Mouse (Mus musculus): ENCODE data around the gene Luc7l3. TPM values are rescaled to one million over a fixed set of nuclear protein-coding genes. Genes with fewer than 3 reads are reported as not detected.

Gene Luc7l3
- total and polyA plus RNA-seq, 2 experiments, result 4.6 to 20.1 TPM

- Histone ChIP-seq H3K27ac (replicated peaks; ENCODE audit: insufficient read depth, low read depth, low read length) (peak overlapping the region; percentile 96), H3K4me1 (ENCODE audit: control insufficient read depth, insufficient read depth, low read length) (peaks cover 20% of the 10 kb centered on the region), H3K4me3 (ENCODE audit: insufficient read depth, low read depth, low read length) (no peak overlapping the region), H3K27me3 (ENCODE audit: control insufficient read depth, insufficient read depth, low read length) (no peaks in the 10 kb centered on the region), H3K36me3 (ENCODE audit: control insufficient read depth, insufficient read depth, low read length) (peaks cover 34% of the 10 kb centered on the region; the same call in 1 of the 2 replicates), H3K79me2 (ENCODE audit: control insufficient read depth, insufficient read depth, low read length) (no peaks in the 10 kb centered on the region), H3K9ac (ENCODE audit: low read depth, low read length) (peak overlapping the region; percentile 29)
- TF ChIP-seq CTCF (IDR thresholded peaks at IDR 0.05; ENCODE audit: low read depth, low read length) (no peak), POLR2A (IDR thresholded peaks at IDR 0.05; ENCODE audit: extremely low read depth, insufficient read depth, low read length) (no peak)
- WGBS, result 54% methylated on average over 14 of the region's 14 CpGs
- peak; percentile 85 for DNase-seq (ENCODE audit: extremely low read depth, low read depth, low spot score)
Measured at GRCm38 (mm10) chr11:94361166-94361870, 39.5 kb upstream of the Luc7l3 start.

- Histone ChIP-seq H3K27me3 (ENCODE audit: control insufficient read depth, insufficient read depth, low read length) (no peaks in the 10 kb centered on the region), H3K4me3 (ENCODE audit: insufficient read depth, low read depth, low read length) (no peak overlapping the region), H3K36me3 (ENCODE audit: control insufficient read depth, insufficient read depth, low read length) (peaks cover 39% of the 10 kb centered on the region; the same call in 1 of the 2 replicates), H3K27ac (replicated peaks; ENCODE audit: insufficient read depth, low read depth, low read length) (no peak overlapping the region), H3K9ac (ENCODE audit: low read depth, low read length) (no peak overlapping the region), H3K4me1 (ENCODE audit: control insufficient read depth, insufficient read depth, low read length) (peaks cover 13% of the 10 kb centered on the region), H3K79me2 (ENCODE audit: control insufficient read depth, insufficient read depth, low read length) (no peaks in the 10 kb centered on the region)
- DNase-seq (ENCODE audit: extremely low read depth, low read depth, low spot score), result peak; percentile 58
- 89% methylated on average over 12 of the region's 12 CpGs for WGBS
- no peak for TF ChIP-seq CTCF (IDR thresholded peaks at IDR 0.05; ENCODE audit: low read depth, low read length)
- TF ChIP-seq POLR2A (IDR thresholded peaks at IDR 0.05; ENCODE audit: extremely low read depth, insufficient read depth, low read length), result no peak
Measured at GRCm38 (mm10) chr11:94359168-94359567, 37.4 kb upstream of the Luc7l3 start.

DNA sequence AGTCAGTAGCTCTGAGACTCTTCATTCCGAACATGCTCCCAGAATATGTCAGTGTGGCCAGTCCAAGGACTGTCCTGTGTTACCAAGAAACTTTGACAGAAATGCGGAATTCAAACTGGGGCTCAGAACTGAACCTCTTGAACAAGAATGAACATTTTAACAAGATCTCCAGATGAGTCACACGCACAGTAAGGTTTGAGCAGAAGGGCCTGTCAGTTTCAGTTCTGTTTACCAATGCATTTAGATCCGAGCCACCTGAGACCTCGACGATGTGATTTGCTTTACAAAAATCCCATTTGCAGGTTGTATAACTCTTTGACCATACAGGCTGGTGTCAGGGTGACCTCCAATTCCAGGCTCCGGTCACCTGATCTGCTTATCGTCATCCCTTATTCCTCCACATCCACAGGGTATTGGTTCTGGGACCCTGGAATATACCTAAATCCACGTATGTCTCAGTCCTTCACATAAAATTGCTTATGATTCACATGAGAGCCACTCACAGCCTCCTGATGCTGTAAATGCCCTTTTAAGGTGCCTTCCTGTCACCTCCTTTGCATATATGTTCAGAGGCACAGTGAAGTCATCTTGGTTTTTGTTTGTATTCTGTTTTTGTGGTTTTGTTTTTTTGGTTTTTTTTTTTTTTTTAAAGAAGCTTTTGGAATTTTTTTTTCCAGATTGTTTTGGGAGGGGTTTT lies 33.9 kb upstream of the Luc7l3 start:
- WGBS, result 91% methylated on average over 9 of the region's 9 CpGs
- TF ChIP-seq POLR2A (IDR thresholded peaks at IDR 0.05; ENCODE audit: extremely low read depth, insufficient read depth, low read length), result no peak
- no peak for TF ChIP-seq CTCF (IDR thresholded peaks at IDR 0.05; ENCODE audit: low read depth, low read length)
- no peaks in the 10 kb centered on the region for H3K27me3 ChIP-seq (ENCODE audit: control insufficient read depth, insufficient read depth, low read length)

DNA sequence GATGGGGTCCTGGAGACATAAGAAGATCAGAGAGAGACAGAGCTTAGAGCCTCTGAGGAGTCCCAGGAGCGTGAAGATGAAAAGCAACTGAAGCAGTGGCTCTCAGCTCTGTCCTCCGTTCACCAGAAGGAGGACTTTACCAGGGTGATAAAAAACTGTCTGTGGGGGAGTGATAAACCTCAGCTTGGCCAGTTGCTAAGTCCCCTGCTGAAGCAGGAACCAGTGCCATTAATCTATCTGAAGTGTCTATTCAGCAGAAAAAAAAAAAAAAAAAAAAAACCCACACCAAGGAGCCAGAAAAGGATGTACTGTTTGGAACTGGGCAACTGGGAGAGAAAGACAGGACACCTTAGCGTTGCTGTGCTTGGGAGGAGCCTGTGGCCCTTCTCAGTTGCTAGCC lies 29.3 kb upstream of the Luc7l3 start:
- DNase-seq (ENCODE audit: extremely low read depth, low read depth, low spot score), result no peak
- H3K79me2 ChIP-seq (ENCODE audit: control insufficient read depth, insufficient read depth, low read length), result no peaks in the 10 kb centered on the region
- H3K4me1 ChIP-seq (ENCODE audit: control insufficient read depth, insufficient read depth, low read length), result peaks cover 16% of the 10 kb centered on the region
- TF ChIP-seq CTCF (IDR thresholded peaks at IDR 0.05; ENCODE audit: low read depth, low read length) (no peak), POLR2A (IDR thresholded peaks at IDR 0.05; ENCODE audit: extremely low read depth, insufficient read depth, low read length) (no peak)
- WGBS, result 68% methylated on average over 3 of the region's 3 CpGs
- H3K4me3 ChIP-seq (ENCODE audit: insufficient read depth, low read depth, low read length), result no peak overlapping the region
- no peak overlapping the region for H3K9ac ChIP-seq (ENCODE audit: low read depth, low read length)
- no peaks in the 10 kb centered on the region for H3K27me3 ChIP-seq (ENCODE audit: control insufficient read depth, insufficient read depth, low read length)
- H3K36me3 ChIP-seq (ENCODE audit: control insufficient read depth, insufficient read depth, low read length), result peaks cover 20% of the 10 kb centered on the region; the same call in 1 of the 2 replicates
- H3K27ac ChIP-seq (replicated peaks; ENCODE audit: insufficient read depth, low read depth, low read length), result no peak overlapping the region

More for the DNA sequence above, 33.9 kb upstream of the Luc7l3 start:
- Histone ChIP-seq H3K27ac (replicated peaks; ENCODE audit: insufficient read depth, low read depth, low read length) (no peak overlapping the region), H3K79me2 (ENCODE audit: control insufficient read depth, insufficient read depth, low read length) (no peaks in the 10 kb centered on the region), H3K4me1 (ENCODE audit: control insufficient read depth, insufficient read depth, low read length) (no peaks in the 10 kb centered on the region), H3K36me3 (ENCODE audit: control insufficient read depth, insufficient read depth, low read length) (peaks cover 24% of the 10 kb centered on the region; the same call in 1 of the 2 replicates), H3K9ac (ENCODE audit: low read depth, low read length) (no peak overlapping the region), H3K4me3 (ENCODE audit: insufficient read depth, low read depth, low read length) (no peak overlapping the region)
- DNase-seq (ENCODE audit: extremely low read depth, low read depth, low spot score), result no peak

DNA sequence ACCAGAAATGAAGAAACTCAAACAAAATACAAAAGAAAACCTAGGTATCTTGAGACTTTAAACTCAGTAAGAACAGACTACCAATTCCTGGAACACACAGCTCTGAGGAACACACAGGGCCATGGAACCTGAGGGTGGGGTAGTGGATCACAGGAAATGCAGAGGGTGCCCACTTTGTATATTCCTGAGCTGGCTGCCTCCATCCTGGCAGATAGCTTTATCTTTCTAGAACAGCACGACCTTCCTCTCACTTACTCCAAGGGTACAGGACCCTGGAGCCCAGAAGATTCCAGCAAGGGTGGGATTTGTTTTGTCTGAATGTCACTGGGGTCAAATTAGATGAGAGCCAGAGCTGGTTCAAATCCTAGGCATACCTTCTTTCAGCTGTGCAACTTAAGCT lies 28.5 kb upstream of the Luc7l3 start:
- Histone ChIP-seq H3K79me2 (ENCODE audit: control insufficient read depth, insufficient read depth, low read length) (no peaks in the 10 kb centered on the region), H3K27me3 (ENCODE audit: control insufficient read depth, insufficient read depth, low read length) (no peaks in the 10 kb centered on the region), H3K27ac (replicated peaks; ENCODE audit: insufficient read depth, low read depth, low read length) (no peak overlapping the region), H3K4me3 (ENCODE audit: insufficient read depth, low read depth, low read length) (no peak overlapping the region), H3K9ac (ENCODE audit: low read depth, low read length) (no peak overlapping the region), H3K4me1 (ENCODE audit: control insufficient read depth, insufficient read depth, low read length) (peaks cover 16% of the 10 kb centered on the region), H3K36me3 (ENCODE audit: control insufficient read depth, insufficient read depth, low read length) (peaks cover 13% of the 10 kb centered on the region; the same call in 1 of the 2 replicates)
- no peak for DNase-seq (ENCODE audit: extremely low read depth, low read depth, low spot score)
- no peak for TF ChIP-seq POLR2A (IDR thresholded peaks at IDR 0.05; ENCODE audit: extremely low read depth, insufficient read depth, low read length)
- no peak for TF ChIP-seq CTCF (IDR thresholded peaks at IDR 0.05; ENCODE audit: low read depth, low read length)
- WGBS, result 67% methylated on average over 1 of the region's 1 CpGs

Data from liver, adult 2 months (tissue).